Comparison of ENCODE assay signal across 8 mouse cellular contexts in genomic region chr15:98676471-98676870, GRCm38 (mm10). TPM values are rescaled to one million over a fixed set of nuclear protein-coding genes. Genes with fewer than 3 reads are reported as not detected.
DNase-seq lines count a peak whose midpoint lies in the region; ATAC-seq and TF ChIP-seq lines count a peak whose summit lies in the region.

No protein-coding gene starts in this region.

- TF ChIP-seq CTCF in bone marrow macrophage, adult 2 months (IDR thresholded peaks at IDR 0.05; ENCODE audit: low read depth, low read length) = no peak
- TF ChIP-seq CTCF in forebrain, postnatal 0 days (IDR thresholded peaks at IDR 0.05; ENCODE audit: low read depth) = no peak

- H3K4me3 ChIP-seq in bone marrow macrophage, adult 2 months (ENCODE audit: insufficient read depth, low read length) = peak overlapping the region; percentile 53
- peak overlapping the region; percentile 53 for H3K4me3 ChIP-seq in forebrain, postnatal 0 days (ENCODE audit: low read depth, low read length)
- peak overlapping the region; percentile 32 for H3K4me3 ChIP-seq in limb, embryonic 14.5 days (replicated peaks; ENCODE audit: low read length)
- peak overlapping the region; percentile 48 for H3K4me3 ChIP-seq in neural tube, embryonic 15.5 days (replicated peaks)

- no peaks in the 10 kb centered on the region for H3K9me3 ChIP-seq in forebrain, postnatal 0 days (ENCODE audit: low read length)
- H3K9me3 ChIP-seq in limb, embryonic 14.5 days (ENCODE audit: control insufficient read depth, low read length) = no peaks in the 10 kb centered on the region
- no peaks in the 10 kb centered on the region for H3K9me3 ChIP-seq in neural tube, embryonic 15.5 days (replicated peaks)

- no peak for ATAC-seq in forebrain, postnatal 0 days
- ATAC-seq in limb, embryonic 14.5 days (ENCODE audit: low FRiP score, low read depth) = no peak
- no peak for ATAC-seq in neural tube, embryonic 15.5 days (ENCODE audit: low FRiP score)

- intact Hi-C loops in left cerebral cortex, postnatal 4 days (cut with DNase I) = no loop called here

- H3K4me2 ChIP-seq in forebrain, postnatal 0 days (ENCODE audit: low read depth) = peak overlapping the region; percentile 89
- H3K4me2 ChIP-seq in limb, embryonic 14.5 days (replicated peaks; ENCODE audit: low read depth, low read length, severe bottlenecking) = peak overlapping the region; percentile 66
- H3K4me2 ChIP-seq in neural tube, embryonic 15.5 days = peak overlapping the region; percentile 84

- H3K4me1 ChIP-seq in bone marrow macrophage, adult 2 months (ENCODE audit: control insufficient read depth, insufficient read depth, low read length) = peaks cover 20% of the 10 kb centered on the region
- H3K4me1 ChIP-seq in forebrain, postnatal 0 days (ENCODE audit: insufficient read depth) = peaks cover 12% of the 10 kb centered on the region
- peaks cover 17% of the 10 kb centered on the region; the same call in 1 of the 2 replicates for H3K4me1 ChIP-seq in limb, embryonic 14.5 days (ENCODE audit: control insufficient read depth, insufficient read depth, low read length)
- peaks cover 37% of the 10 kb centered on the region for H3K4me1 ChIP-seq in neural tube, embryonic 15.5 days

- peak; percentile 42 for DNase-seq in left cerebral cortex, postnatal 4 days
- DNase-seq in left cerebral cortex, adult 8-10 months (ENCODE audit: low spot score in 2 of 2) = no peak
- DNase-seq in forebrain, postnatal 0 days = peak; percentile 56
- DNase-seq in limb, embryonic 14.5 days (ENCODE audit: low spot score) = no peak
- no peak for DNase-seq in adrenal gland, postnatal 4 days (ENCODE audit: low spot score in 2 of 2)
- no peak for DNase-seq in layer of hippocampus, adult 18-20 months (ENCODE audit: low spot score in 2 of 2)

- H3K27ac ChIP-seq in bone marrow macrophage, adult 2 months (ENCODE audit: insufficient read depth, low read depth, low read length) = no peak overlapping the region
- no peak overlapping the region for H3K27ac ChIP-seq in forebrain, postnatal 0 days (ENCODE audit: low read depth, low read length)
- H3K27ac ChIP-seq in limb, embryonic 14.5 days (replicated peaks; ENCODE audit: low read depth, low read length) = no peak overlapping the region
- no peak overlapping the region for H3K27ac ChIP-seq in neural tube, embryonic 15.5 days (replicated peaks)

- H3K27me3 ChIP-seq in forebrain, postnatal 0 days (ENCODE audit: insufficient read depth, low read length) = no peaks in the 10 kb centered on the region
- peaks cover 37% of the 10 kb centered on the region for H3K27me3 ChIP-seq in limb, embryonic 14.5 days (ENCODE audit: control insufficient read depth, insufficient read depth, low read length)
- H3K27me3 ChIP-seq in neural tube, embryonic 15.5 days (replicated peaks) = 0 out of 2 replicates have a peak, but pooled peaks cover 2% of the 10 kb centered on the region

- no peak for TF ChIP-seq POLR2A in bone marrow macrophage, adult 2 months (IDR thresholded peaks at IDR 0.05; ENCODE audit: borderline replicate concordance, low read depth, low read length)
- no peak for TF ChIP-seq POLR2A in limb, embryonic 14.5 days (IDR thresholded peaks at IDR 0.05; ENCODE audit: borderline replicate concordance, extremely low read depth, insufficient read depth, insufficient read length)

- H3K36me3 ChIP-seq in forebrain, postnatal 0 days (ENCODE audit: insufficient read depth) = no peaks in the 10 kb centered on the region
- no peaks in the 10 kb centered on the region for H3K36me3 ChIP-seq in limb, embryonic 14.5 days (ENCODE audit: control insufficient read depth, insufficient read depth, low read length)
- no peaks in the 10 kb centered on the region for H3K36me3 ChIP-seq in neural tube, embryonic 15.5 days

- 0% methylated on average over 9 of the region's 9 CpGs for WGBS in forebrain, postnatal 0 days
- WGBS in limb, embryonic 14.5 days = 3% methylated on average over 9 of the region's 9 CpGs
- WGBS in neural tube, embryonic 15.5 days = 0% methylated on average over 9 of the region's 9 CpGs

- H3K9ac ChIP-seq in forebrain, postnatal 0 days = peak overlapping the region; percentile 59
- 0 out of 2 replicates have a peak overlapping the region, but pooled peaks have one; percentile 21 for H3K9ac ChIP-seq in limb, embryonic 14.5 days (ENCODE audit: low read depth, low read length, severe bottlenecking)
- H3K9ac ChIP-seq in neural tube, embryonic 15.5 days (replicated peaks) = peak overlapping the region; percentile 40

RNA-seq across cellular contexts. Expression of gene Rnd1, which starts 0.8 kb away (rescaled TPM):
- 10 to 100 TPM; 46.5 to 49.7 TPM for total RNA-seq in left cerebral cortex, postnatal 4 days (2021)
- total RNA-seq in left cerebral cortex, adult 8-10 months (2022) = 10 to 100 TPM; 15.6 to 22.9 (median 20.5) TPM
- 1.1 TPM in 2 replicates for polyA plus RNA-seq in bone marrow macrophage, adult 2 months (2012; ENCODE audit: insufficient read depth, insufficient read length, missing spikeins)
- total RNA-seq in forebrain, postnatal 0 days (2014; rRNA removed) = 34.1 and 56.6 TPM in 2 replicates
- 20.9 and 24.1 TPM in 2 replicates for polyA plus RNA-seq in forebrain, postnatal 0 days (2015; fragmentation: Nextera tagmentation; extraction: Ambion mirVana)
- 1.1 and 1.5 TPM in 2 replicates for polyA plus RNA-seq in limb, embryonic 14.5 days (2012; rRNA removed)
- 0.35 and 0.45 TPM in 2 replicates for polyA plus RNA-seq in limb, embryonic 14.5 days (2014; fragmentation: Nextera tagmentation; extraction: Ambion mirVana)
- polyA plus RNA-seq in neural tube, embryonic 15.5 days (2015; fragmentation: Nextera tagmentation; extraction: Ambion mirVana) = 9.4 and 11.3 TPM in 2 replicates
- total RNA-seq in adrenal gland, postnatal 4 days (2021) = 1 to 10 TPM; 1.1 to 1.9 TPM
- total RNA-seq in layer of hippocampus, adult 18-20 months (2021) = 1 to 10 TPM; 6.3 to 8.0 TPM

RNA-seq across cellular contexts. Expression of gene Ddx23, which starts 13.8 kb away (rescaled TPM):
- 10 to 100 TPM; 62.5 to 68.6 TPM for total RNA-seq in left cerebral cortex, postnatal 4 days (2021)
- 10 to 100 TPM; 77.3 to 95.7 (median 87.1) TPM for total RNA-seq in left cerebral cortex, adult 8-10 months (2022)
- polyA plus RNA-seq in bone marrow macrophage, adult 2 months (2012; ENCODE audit: insufficient read depth, insufficient read length, missing spikeins) = 83.1 and 84.9 TPM in 2 replicates
- total RNA-seq in forebrain, postnatal 0 days (2014; rRNA removed) = 54.9 and 70.6 TPM in 2 replicates
- polyA plus RNA-seq in forebrain, postnatal 0 days (2015; fragmentation: Nextera tagmentation; extraction: Ambion mirVana) = 11.9 and 13.8 TPM in 2 replicates
- polyA plus RNA-seq in limb, embryonic 14.5 days (2012; rRNA removed) = 47.0 and 54.0 TPM in 2 replicates
- 22.6 and 26.5 TPM in 2 replicates for polyA plus RNA-seq in limb, embryonic 14.5 days (2014; fragmentation: Nextera tagmentation; extraction: Ambion mirVana)
- 20.6 and 21.0 TPM in 2 replicates for polyA plus RNA-seq in neural tube, embryonic 15.5 days (2015; fragmentation: Nextera tagmentation; extraction: Ambion mirVana)
- total RNA-seq in adrenal gland, postnatal 4 days (2021) = 10 to 100 TPM; 76.4 to 85.9 TPM
- total RNA-seq in layer of hippocampus, adult 18-20 months (2021) = 100 to 1,000 TPM in 1 of 2 experiments, 10 to 100 TPM in 1; 89.8 to 108 TPM

RNA-seq across cellular contexts. Expression of gene Ccdc65, which starts 31.5 kb away (rescaled TPM):
- 10 to 100 TPM in 1 of 2 experiments, 1 to 10 TPM in 1; 9.9 to 10.3 TPM for total RNA-seq in left cerebral cortex, postnatal 4 days (2021)
- total RNA-seq in left cerebral cortex, adult 8-10 months (2022) = 10 to 100 TPM in 3 of 4 experiments, 1 to 10 TPM in 1; 8.6 to 12.7 (median 11.6) TPM
- not detected in 2 replicates for polyA plus RNA-seq in bone marrow macrophage, adult 2 months (2012; ENCODE audit: insufficient read depth, insufficient read length, missing spikeins)
- 6.1 and 8.2 TPM in 2 replicates for total RNA-seq in forebrain, postnatal 0 days (2014; rRNA removed)
- polyA plus RNA-seq in forebrain, postnatal 0 days (2015; fragmentation: Nextera tagmentation; extraction: Ambion mirVana) = 5.6 and 10.5 TPM in 2 replicates
- 0.48 and 0.55 TPM in 2 replicates for polyA plus RNA-seq in limb, embryonic 14.5 days (2012; rRNA removed)
- 0.40 and 0.87 TPM in 2 replicates for polyA plus RNA-seq in limb, embryonic 14.5 days (2014; fragmentation: Nextera tagmentation; extraction: Ambion mirVana)
- 6.4 and 7.5 TPM in 2 replicates for polyA plus RNA-seq in neural tube, embryonic 15.5 days (2015; fragmentation: Nextera tagmentation; extraction: Ambion mirVana)
- total RNA-seq in adrenal gland, postnatal 4 days (2021) = under 1 TPM; 0.48 to 0.87 TPM
- 1 to 10 TPM; 7.4 to 9.7 TPM for total RNA-seq in layer of hippocampus, adult 18-20 months (2021)

RNA-seq across cellular contexts. Expression of gene Cacnb3, which starts 45.8 kb away (rescaled TPM):
- total RNA-seq in left cerebral cortex, postnatal 4 days (2021) = 100 to 1,000 TPM; 213 to 226 TPM
- total RNA-seq in left cerebral cortex, adult 8-10 months (2022) = 100 to 1,000 TPM; 212 to 229 (median 221) TPM
- 0.88 and 1.3 TPM in 2 replicates for polyA plus RNA-seq in bone marrow macrophage, adult 2 months (2012; ENCODE audit: insufficient read depth, insufficient read length, missing spikeins)
- 191 and 201 TPM in 2 replicates for total RNA-seq in forebrain, postnatal 0 days (2014; rRNA removed)
- polyA plus RNA-seq in forebrain, postnatal 0 days (2015; fragmentation: Nextera tagmentation; extraction: Ambion mirVana) = 133 and 139 TPM in 2 replicates
- polyA plus RNA-seq in limb, embryonic 14.5 days (2012; rRNA removed) = 75.2 and 105 TPM in 2 replicates
- 33.9 and 40.8 TPM in 2 replicates for polyA plus RNA-seq in limb, embryonic 14.5 days (2014; fragmentation: Nextera tagmentation; extraction: Ambion mirVana)
- polyA plus RNA-seq in neural tube, embryonic 15.5 days (2015; fragmentation: Nextera tagmentation; extraction: Ambion mirVana) = 108 and 128 TPM in 2 replicates
- total RNA-seq in adrenal gland, postnatal 4 days (2021) = 10 to 100 TPM; 28.6 to 34.5 TPM
- total RNA-seq in layer of hippocampus, adult 18-20 months (2021) = 100 to 1,000 TPM; 217 to 222 TPM

RNA-seq across cellular contexts. Expression of gene Fkbp11, which starts 51.5 kb away (rescaled TPM):
- total RNA-seq in left cerebral cortex, postnatal 4 days (2021) = 1 to 10 TPM; 2.7 to 3.5 TPM
- 1 to 10 TPM; 1.1 to 2.3 (median 2.0) TPM for total RNA-seq in left cerebral cortex, adult 8-10 months (2022)
- 0.93 TPM in 1 of 2 replicates, not detected in the other for polyA plus RNA-seq in bone marrow macrophage, adult 2 months (2012; ENCODE audit: insufficient read depth, insufficient read length, missing spikeins)
- total RNA-seq in forebrain, postnatal 0 days (2014; rRNA removed) = 0.90 and 2.9 TPM in 2 replicates
- polyA plus RNA-seq in forebrain, postnatal 0 days (2015; fragmentation: Nextera tagmentation; extraction: Ambion mirVana) = 5.2 and 5.3 TPM in 2 replicates
- polyA plus RNA-seq in limb, embryonic 14.5 days (2012; rRNA removed) = 58.9 and 90.9 TPM in 2 replicates
- polyA plus RNA-seq in limb, embryonic 14.5 days (2014; fragmentation: Nextera tagmentation; extraction: Ambion mirVana) = 74.4 and 82.7 TPM in 2 replicates
- 11.9 and 12.3 TPM in 2 replicates for polyA plus RNA-seq in neural tube, embryonic 15.5 days (2015; fragmentation: Nextera tagmentation; extraction: Ambion mirVana)
- 10 to 100 TPM; 15.9 to 19.1 TPM for total RNA-seq in adrenal gland, postnatal 4 days (2021)
- 1 to 10 TPM in 1 of 2 experiments, under 1 TPM in 1; 0.97 to 1.4 TPM for total RNA-seq in layer of hippocampus, adult 18-20 months (2021)

Comparison
In these comparisons a context has a peak if more than half of its experiments do, and no peak if none do; other contexts are left out.
1. DNase-seq: peak in left cerebral cortex, postnatal 4 days (single experiment) and forebrain, postnatal 0 days (single experiment); none in left cerebral cortex, adult 8-10 months (0 of 2), limb, embryonic 14.5 days (single experiment), adrenal gland, postnatal 4 days (0 of 2) and layer of hippocampus, adult 18-20 months (0 of 2).
2. Peak in every context shown above with its lines, with median percentiles within 50 percentile points of each other: H3K4me3 ChIP-seq, H3K4me2 ChIP-seq and H3K9ac ChIP-seq.